Mouse (Mus musculus) ES-E14 (cell line): ENCODE measurements at regions not wholly inside any gene's neighbourhood (a gene's known extent, or its start where the extent isn't known, plus 50 kb on each side); places are given as distances from the start of the nearest gene placed in this dataset.

Experiments
- CHD2 ChIP-seq: IDR thresholded peaks from 2 replicates; pipeline ENCODE4 v1.6.1; 2014; ENCODE audit warnings: mild to moderate bottlenecking, low read depth, low read length, inconsistent platforms
- HCFC1 ChIP-seq: IDR thresholded peaks from 2 replicates; pipeline ENCODE4 v1.6.1; 2012; ENCODE audit warnings: low read length, inconsistent platforms, borderline replicate concordance; ENCODE audit not compliant: insufficient read depth
- MAFK ChIP-seq: IDR thresholded peaks from 2 replicates; pipeline ENCODE4 v1.6.1; 2014; ENCODE audit warnings: mild to moderate bottlenecking, low read depth, low read length, inconsistent platforms; ENCODE audit not compliant: insufficient read depth
- ZNF384 ChIP-seq: IDR thresholded peaks from 2 replicates; pipeline ENCODE4 v1.6.1; 2012; ENCODE audit warnings: low read depth, low read length, inconsistent platforms

DNA sequence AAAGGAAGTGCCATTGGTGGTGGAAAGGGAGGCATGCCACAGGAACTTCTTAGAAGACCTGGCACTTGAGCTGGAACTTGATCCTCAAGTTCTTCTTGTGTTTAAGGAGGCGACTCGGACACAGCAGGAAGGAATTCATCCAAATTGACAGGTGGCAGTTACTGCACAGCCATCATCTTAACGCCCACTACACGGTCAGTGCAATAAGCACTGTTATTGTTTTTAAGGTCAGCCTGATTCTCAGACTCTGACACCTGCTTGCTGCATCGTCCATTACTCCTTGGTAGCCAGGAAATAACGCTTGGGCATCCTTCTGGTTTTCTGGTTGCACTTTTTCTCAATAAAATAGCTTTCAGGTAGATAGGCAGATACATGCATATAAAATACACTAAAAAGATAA, 118.6 kb upstream of the Cdyl start:
- TF ChIP-seq CHD2 (no peak), ZNF384 (no peak), HCFC1 (no peak), MAFK (no peak)
